Mouse (Mus musculus): ENCODE results near the gene Mrtfb. TPM values are rescaled to one million over a fixed set of nuclear protein-coding genes. Genes with fewer than 3 reads are reported as not detected.

The Mrtfb gene
- polyA plus RNA-seq, 1 experiment from 2014 or later: 26.2 TPM

- H3K4me1 ChIP-seq (ENCODE audit: control insufficient read depth, insufficient read depth, low read length): no peaks in the 10 kb centered on the region
- no peak overlapping the region for H3K27ac ChIP-seq (replicated peaks; ENCODE audit: low read depth, low read length)
- no peaks in the 10 kb centered on the region for H3K36me3 ChIP-seq (replicated peaks; ENCODE audit: control insufficient read depth, insufficient read depth, low read depth, low read length)
- no peaks in the 10 kb centered on the region for H3K27me3 ChIP-seq (ENCODE audit: control insufficient read depth, insufficient read depth, low read length)
- no peaks in the 10 kb centered on the region for H3K9me3 ChIP-seq (replicated peaks; ENCODE audit: control insufficient read depth, low read length)
- no peak for ATAC-seq (replicated peaks; ENCODE audit: insufficient number of reproducible peaks, low FRiP score, low TSS enrichment, low read depth)
- no peak overlapping the region for H3K4me3 ChIP-seq (ENCODE audit: low read depth, low read length)
- H3K4me2 ChIP-seq (ENCODE audit: low read depth, low read length): no peak overlapping the region
- no peak overlapping the region for H3K9ac ChIP-seq (replicated peaks; ENCODE audit: low read length)
- WGBS: 54% methylated on average over 1 of the region's 1 CpGs
- DNase-seq (ENCODE audit: low spot score): no peak
Observed at GRCm38 (mm10) chr16:13297860-13298259, 41.6 kb downstream of the Mrtfb start.

- Histone ChIP-seq H3K27me3 (ENCODE audit: control insufficient read depth, insufficient read depth, low read length) (no peaks in the 10 kb centered on the region), H3K4me1 (ENCODE audit: control insufficient read depth, insufficient read depth, low read length) (no peaks in the 10 kb centered on the region), H3K27ac (replicated peaks; ENCODE audit: low read depth, low read length) (no peak overlapping the region), H3K4me2 (ENCODE audit: low read depth, low read length) (no peak overlapping the region), H3K36me3 (replicated peaks; ENCODE audit: control insufficient read depth, insufficient read depth, low read depth, low read length) (no peaks in the 10 kb centered on the region), H3K9me3 (replicated peaks; ENCODE audit: control insufficient read depth, low read length) (no peaks in the 10 kb centered on the region), H3K9ac (replicated peaks; ENCODE audit: low read length) (no peak overlapping the region), H3K4me3 (ENCODE audit: low read depth, low read length) (no peak overlapping the region)
- DNase-seq (ENCODE audit: low spot score) (no peak), ATAC-seq (replicated peaks; ENCODE audit: insufficient number of reproducible peaks, low FRiP score, low TSS enrichment, low read depth) (no peak)
- WGBS: 82% methylated on average over 2 of the region's 2 CpGs
Observed at GRCm38 (mm10) chr16:13298991-13299390, 42.7 kb downstream of the Mrtfb start.

GRCm38 (mm10) chr16:13306065-13306695 is 49.9 kb downstream of the Mrtfb start:
- Histone ChIP-seq H3K9ac (replicated peaks; ENCODE audit: low read length) (no peak overlapping the region), H3K4me2 (ENCODE audit: low read depth, low read length) (no peak overlapping the region), H3K4me3 (ENCODE audit: low read depth, low read length) (no peak overlapping the region), H3K27ac (replicated peaks; ENCODE audit: low read depth, low read length) (no peak overlapping the region), H3K9me3 (replicated peaks; ENCODE audit: control insufficient read depth, low read length) (no peaks in the 10 kb centered on the region), H3K36me3 (replicated peaks; ENCODE audit: control insufficient read depth, insufficient read depth, low read depth, low read length) (no peaks in the 10 kb centered on the region), H3K27me3 (ENCODE audit: control insufficient read depth, insufficient read depth, low read length) (no peaks in the 10 kb centered on the region), H3K4me1 (ENCODE audit: control insufficient read depth, insufficient read depth, low read length) (no peaks in the 10 kb centered on the region)
- ATAC-seq (replicated peaks; ENCODE audit: insufficient number of reproducible peaks, low FRiP score, low TSS enrichment, low read depth) (no peak), DNase-seq (ENCODE audit: low spot score) (no peak)
- 68% methylated on average over 3 of the region's 3 CpGs for WGBS

- Histone ChIP-seq H3K36me3 (replicated peaks; ENCODE audit: control insufficient read depth, insufficient read depth, low read depth, low read length) (no peaks in the 10 kb centered on the region), H3K9me3 (replicated peaks; ENCODE audit: control insufficient read depth, low read length) (no peaks in the 10 kb centered on the region), H3K4me1 (ENCODE audit: control insufficient read depth, insufficient read depth, low read length) (no peaks in the 10 kb centered on the region), H3K4me3 (ENCODE audit: low read depth, low read length) (no peak overlapping the region), H3K4me2 (ENCODE audit: low read depth, low read length) (no peak overlapping the region), H3K9ac (replicated peaks; ENCODE audit: low read length) (no peak overlapping the region), H3K27ac (replicated peaks; ENCODE audit: low read depth, low read length) (no peak overlapping the region), H3K27me3 (ENCODE audit: control insufficient read depth, insufficient read depth, low read length) (no peaks in the 10 kb centered on the region)
- ATAC-seq (replicated peaks; ENCODE audit: insufficient number of reproducible peaks, low FRiP score, low TSS enrichment, low read depth): no peak
- no peak for DNase-seq (ENCODE audit: low spot score)
- 79% methylated on average over 1 of the region's 1 CpGs for WGBS
Observed at GRCm38 (mm10) chr16:13310096-13310683, 53.9 kb downstream of the Mrtfb start.

- Histone ChIP-seq H3K4me1 (ENCODE audit: control insufficient read depth, insufficient read depth, low read length) (no peaks in the 10 kb centered on the region), H3K36me3 (replicated peaks; ENCODE audit: control insufficient read depth, insufficient read depth, low read depth, low read length) (no peaks in the 10 kb centered on the region), H3K27me3 (ENCODE audit: control insufficient read depth, insufficient read depth, low read length) (no peaks in the 10 kb centered on the region), H3K4me2 (ENCODE audit: low read depth, low read length) (no peak overlapping the region), H3K9ac (replicated peaks; ENCODE audit: low read length) (no peak overlapping the region), H3K4me3 (ENCODE audit: low read depth, low read length) (no peak overlapping the region), H3K27ac (replicated peaks; ENCODE audit: low read depth, low read length) (no peak overlapping the region), H3K9me3 (replicated peaks; ENCODE audit: control insufficient read depth, low read length) (no peaks in the 10 kb centered on the region)
- DNase-seq (ENCODE audit: low spot score) (no peak), ATAC-seq (replicated peaks; ENCODE audit: insufficient number of reproducible peaks, low FRiP score, low TSS enrichment, low read depth) (0 out of 2 replicates have a peak, but pooled peaks have one; percentile 34)
- WGBS: 63% methylated on average over 1 of the region's 1 CpGs
Observed at GRCm38 (mm10) chr16:13311374-13311773, 55.1 kb downstream of the Mrtfb start.

GRCm38 (mm10) chr16:13313096-13313719 is 56.9 kb downstream of the Mrtfb start:
- H3K36me3 ChIP-seq (replicated peaks; ENCODE audit: control insufficient read depth, insufficient read depth, low read depth, low read length): no peaks in the 10 kb centered on the region
- H3K9ac ChIP-seq (replicated peaks; ENCODE audit: low read length): no peak overlapping the region
- 90% methylated on average over 5 of the region's 5 CpGs for WGBS
- ATAC-seq (replicated peaks; ENCODE audit: insufficient number of reproducible peaks, low FRiP score, low TSS enrichment, low read depth): no peak
- no peak overlapping the region for H3K4me3 ChIP-seq (ENCODE audit: low read depth, low read length)
- no peak overlapping the region for H3K4me2 ChIP-seq (ENCODE audit: low read depth, low read length)
- H3K9me3 ChIP-seq (replicated peaks; ENCODE audit: control insufficient read depth, low read length): no peaks in the 10 kb centered on the region
- H3K27ac ChIP-seq (replicated peaks; ENCODE audit: low read depth, low read length): no peak overlapping the region
- no peaks in the 10 kb centered on the region for H3K4me1 ChIP-seq (ENCODE audit: control insufficient read depth, insufficient read depth, low read length)
- no peak for DNase-seq (ENCODE audit: low spot score)
- no peaks in the 10 kb centered on the region for H3K27me3 ChIP-seq (ENCODE audit: control insufficient read depth, insufficient read depth, low read length)

- Histone ChIP-seq H3K36me3 (replicated peaks; ENCODE audit: control insufficient read depth, insufficient read depth, low read depth, low read length) (no peaks in the 10 kb centered on the region), H3K4me1 (ENCODE audit: control insufficient read depth, insufficient read depth, low read length) (no peaks in the 10 kb centered on the region), H3K4me2 (ENCODE audit: low read depth, low read length) (no peak overlapping the region), H3K27ac (replicated peaks; ENCODE audit: low read depth, low read length) (no peak overlapping the region), H3K4me3 (ENCODE audit: low read depth, low read length) (no peak overlapping the region), H3K9ac (replicated peaks; ENCODE audit: low read length) (no peak overlapping the region), H3K9me3 (replicated peaks; ENCODE audit: control insufficient read depth, low read length) (no peaks in the 10 kb centered on the region), H3K27me3 (ENCODE audit: control insufficient read depth, insufficient read depth, low read length) (no peaks in the 10 kb centered on the region)
- ATAC-seq (replicated peaks; ENCODE audit: insufficient number of reproducible peaks, low FRiP score, low TSS enrichment, low read depth) (no peak), DNase-seq (ENCODE audit: low spot score) (no peak)
- WGBS: 37% methylated on average over 6 of the region's 6 CpGs
Observed at GRCm38 (mm10) chr16:13323751-13324150, 67.5 kb downstream of the Mrtfb start.

- no peak for ATAC-seq (replicated peaks; ENCODE audit: insufficient number of reproducible peaks, low FRiP score, low TSS enrichment, low read depth)
Observed at GRCm38 (mm10) chr16:13326622-13327021, 70.3 kb downstream of the Mrtfb start.

More at GRCm38 (mm10) chr16:13326622-13327021, 70.3 kb downstream of the Mrtfb start:
- no peak overlapping the region for H3K4me2 ChIP-seq (ENCODE audit: low read depth, low read length)
- 94% methylated on average over 3 of the region's 3 CpGs for WGBS
- no peak overlapping the region for H3K9ac ChIP-seq (replicated peaks; ENCODE audit: low read length)
- no peaks in the 10 kb centered on the region for H3K36me3 ChIP-seq (replicated peaks; ENCODE audit: control insufficient read depth, insufficient read depth, low read depth, low read length)
- H3K27me3 ChIP-seq (ENCODE audit: control insufficient read depth, insufficient read depth, low read length): no peaks in the 10 kb centered on the region
- H3K9me3 ChIP-seq (replicated peaks; ENCODE audit: control insufficient read depth, low read length): no peaks in the 10 kb centered on the region
- no peaks in the 10 kb centered on the region for H3K4me1 ChIP-seq (ENCODE audit: control insufficient read depth, insufficient read depth, low read length)
- no peak overlapping the region for H3K27ac ChIP-seq (replicated peaks; ENCODE audit: low read depth, low read length)
- no peak for DNase-seq (ENCODE audit: low spot score)
- H3K4me3 ChIP-seq (ENCODE audit: low read depth, low read length): no peak overlapping the region
